Mouse (Mus musculus) macrophage (primary cell): Measurements from ENCODE around the gene Myo1e. TPM values are rescaled to one million over a fixed set of nuclear protein-coding genes. Genes with fewer than 3 reads are reported as not detected.
"Not testable (repeated sequence)": the region's sequence is repeated elsewhere in the genome, so short reads cannot be mapped to it uniquely, and the experiment has no call there.

Experiments used
- H3K27ac ChIP-seq: fragments of 350-480 bp; formaldehyde crosslinking; 2 replicates; pipeline ENCODE4 v1.9.0; 2021
- H3K36me3 ChIP-seq: fragments of 350-480 bp; formaldehyde crosslinking; 2 replicates; pipeline ENCODE4 v1.9.0; 2021; ENCODE audit errors: inconsistent target
- H3K4me3 ChIP-seq: fragments of 350-480 bp; formaldehyde crosslinking; 2 replicates; pipeline ENCODE4 v1.9.0; 2021; ENCODE audit errors: inconsistent target
- H3K79me2 ChIP-seq: fragments of 350-480 bp; formaldehyde crosslinking; 2 replicates; pipeline ENCODE4 v1.9.0; 2021; ENCODE audit errors: inconsistent target
- WGBS: methylation state at CpG from one replicate; pipeline ENCODE4 v1.1.7; 2026; ENCODE audit warnings: inconsistent platforms; ENCODE audit not compliant: missing documents; 5-methylcytosine and 5-hydroxymethylcytosine counted together
- polyA plus RNA-seq: library from polyadenylated mRNA; stranded (reverse); fragments of 250-400 nt; gene quantifications from 3 replicates; pipeline ENCODE4 v1.2.4, GENCODE M21; 2018; ENCODE audit warnings: inconsistent platforms

Myo1e gene
- polyA plus RNA-seq, 1 experiment from 2014 or later: 98.2 TPM

- WGBS: 67% methylated on average over 1 of the region's 1 CpGs
- peaks cover 86% of the 10 kb centered on the region for H3K79me2 ChIP-seq
- no peak overlapping the region for H3K27ac ChIP-seq
- H3K36me3 ChIP-seq: no peaks in the 10 kb centered on the region
- H3K4me3 ChIP-seq: no peak overlapping the region
These were observed 45.9 kb downstream of the Myo1e start for GRCm38 (mm10) chr9:70253016-70253415.

GRCm38 (mm10) chr9:70255005-70255404 lies 47.9 kb downstream of the Myo1e start:
- Histone ChIP-seq H3K36me3 (no peaks in the 10 kb centered on the region), H3K4me3 (no peak overlapping the region), H3K27ac (no peak overlapping the region), H3K79me2 (peaks cover 90% of the 10 kb centered on the region)
- 94% methylated on average over 4 of the region's 4 CpGs for WGBS

GRCm38 (mm10) chr9:70256027-70256426 lies 48.9 kb downstream of the Myo1e start:
- H3K27ac ChIP-seq, H3K36me3 ChIP-seq, H3K4me3 ChIP-seq: not testable (repeated sequence)
- H3K79me2 ChIP-seq: peaks cover 87% of the 10 kb centered on the region
- 86% methylated on average over 4 of the region's 7 CpGs for WGBS

GRCm38 (mm10) chr9:70257289-70258101 lies 50.3 kb downstream of the Myo1e start:
- H3K79me2 ChIP-seq: peaks cover 84% of the 10 kb centered on the region
- 40% methylated on average over 13 of the region's 13 CpGs for WGBS
- H3K27ac ChIP-seq: peak overlapping the region; percentile 87
- H3K36me3 ChIP-seq: no peaks in the 10 kb centered on the region
- H3K4me3 ChIP-seq: no peak overlapping the region

GRCm38 (mm10) chr9:70260324-70260841 lies 53.2 kb downstream of the Myo1e start:
- H3K4me3 ChIP-seq: no peak overlapping the region
- WGBS: 33% methylated on average over 9 of the region's 9 CpGs
- peak overlapping the region; percentile 68 for H3K27ac ChIP-seq
- H3K36me3 ChIP-seq: no peaks in the 10 kb centered on the region
- H3K79me2 ChIP-seq: peaks cover 82% of the 10 kb centered on the region

GRCm38 (mm10) chr9:70261646-70262045 lies 54.5 kb downstream of the Myo1e start:
- H3K36me3 ChIP-seq: no peaks in the 10 kb centered on the region
- H3K27ac ChIP-seq: peak overlapping the region; percentile 68
- no peak overlapping the region for H3K4me3 ChIP-seq
- H3K79me2 ChIP-seq: peaks cover 83% of the 10 kb centered on the region
- 65% methylated on average over 5 of the region's 5 CpGs for WGBS

- 56% methylated on average over 8 of the region's 8 CpGs for WGBS
- no peaks in the 10 kb centered on the region for H3K36me3 ChIP-seq
- peaks cover 86% of the 10 kb centered on the region for H3K79me2 ChIP-seq
- H3K27ac ChIP-seq: no peak overlapping the region
- no peak overlapping the region for H3K4me3 ChIP-seq
These were observed 56.0 kb downstream of the Myo1e start for GRCm38 (mm10) chr9:70263134-70263533.

- Histone ChIP-seq H3K36me3 (no peaks in the 10 kb centered on the region), H3K27ac (no peak overlapping the region), H3K4me3 (no peak overlapping the region), H3K79me2 (peaks cover 86% of the 10 kb centered on the region)
- WGBS: 67% methylated on average over 7 of the region's 7 CpGs
These were observed 56.6 kb downstream of the Myo1e start for GRCm38 (mm10) chr9:70263735-70264134.

GRCm38 (mm10) chr9:70265513-70265912 lies 58.4 kb downstream of the Myo1e start:
- 94% methylated on average over 5 of the region's 5 CpGs for WGBS
- no peak overlapping the region for H3K4me3 ChIP-seq
- no peak overlapping the region for H3K27ac ChIP-seq
- H3K36me3 ChIP-seq: no peaks in the 10 kb centered on the region
- peaks cover 89% of the 10 kb centered on the region for H3K79me2 ChIP-seq

- H3K36me3 ChIP-seq: no peaks in the 10 kb centered on the region
- H3K27ac ChIP-seq: no peak overlapping the region
- 85% methylated on average over 2 of the region's 2 CpGs for WGBS
These were observed 59.0 kb downstream of the Myo1e start for GRCm38 (mm10) chr9:70266186-70266585.

GRCm38 (mm10) chr9:70267108-70267507 lies 60.0 kb downstream of the Myo1e start:
- Histone ChIP-seq H3K36me3 (no peaks in the 10 kb centered on the region), H3K27ac (no peak overlapping the region), H3K4me3 (no peak overlapping the region), H3K79me2 (peaks cover 92% of the 10 kb centered on the region)
- 94% methylated on average over 5 of the region's 5 CpGs for WGBS

More at GRCm38 (mm10) chr9:70266186-70266585, 59.0 kb downstream of the Myo1e start:
- Histone ChIP-seq H3K4me3 (no peak overlapping the region), H3K79me2 (peaks cover 89% of the 10 kb centered on the region)

- peaks cover 78% of the 10 kb centered on the region for H3K79me2 ChIP-seq
- H3K4me3 ChIP-seq: no peak overlapping the region
- H3K27ac ChIP-seq: no peak overlapping the region
- no peaks in the 10 kb centered on the region for H3K36me3 ChIP-seq
- 93% methylated on average over 10 of the region's 10 CpGs for WGBS
These were observed 62.2 kb downstream of the Myo1e start for GRCm38 (mm10) chr9:70269349-70269748.

GRCm38 (mm10) chr9:70270468-70270867 lies 63.3 kb downstream of the Myo1e start:
- no peaks in the 10 kb centered on the region for H3K36me3 ChIP-seq
- WGBS: 93% methylated on average over 4 of the region's 4 CpGs
- H3K27ac ChIP-seq: no peak overlapping the region
- H3K79me2 ChIP-seq: peaks cover 68% of the 10 kb centered on the region
- no peak overlapping the region for H3K4me3 ChIP-seq

GRCm38 (mm10) chr9:70271137-70271536 lies 64.0 kb downstream of the Myo1e start:
- no peaks in the 10 kb centered on the region for H3K36me3 ChIP-seq
- WGBS: 87% methylated on average over 7 of the region's 7 CpGs
- peaks cover 63% of the 10 kb centered on the region for H3K79me2 ChIP-seq
- no peak overlapping the region for H3K27ac ChIP-seq
- H3K4me3 ChIP-seq: no peak overlapping the region

- 94% methylated on average over 8 of the region's 9 CpGs for WGBS
- Histone ChIP-seq H3K79me2 (peaks cover 63% of the 10 kb centered on the region), H3K27ac (no peak overlapping the region), H3K4me3 (no peak overlapping the region), H3K36me3 (no peaks in the 10 kb centered on the region)
These were observed 64.5 kb downstream of the Myo1e start for GRCm38 (mm10) chr9:70271631-70272030.
